Mouse (Mus musculus): Measurements from ENCODE around the gene Tfrc. TPM values are rescaled to one million over a fixed set of nuclear protein-coding genes. Genes with fewer than 3 reads are reported as not detected.

The Tfrc gene
- total and polyA plus RNA-seq, 3 experiments = 14.2 to 620 (median 507) TPM

DNA sequence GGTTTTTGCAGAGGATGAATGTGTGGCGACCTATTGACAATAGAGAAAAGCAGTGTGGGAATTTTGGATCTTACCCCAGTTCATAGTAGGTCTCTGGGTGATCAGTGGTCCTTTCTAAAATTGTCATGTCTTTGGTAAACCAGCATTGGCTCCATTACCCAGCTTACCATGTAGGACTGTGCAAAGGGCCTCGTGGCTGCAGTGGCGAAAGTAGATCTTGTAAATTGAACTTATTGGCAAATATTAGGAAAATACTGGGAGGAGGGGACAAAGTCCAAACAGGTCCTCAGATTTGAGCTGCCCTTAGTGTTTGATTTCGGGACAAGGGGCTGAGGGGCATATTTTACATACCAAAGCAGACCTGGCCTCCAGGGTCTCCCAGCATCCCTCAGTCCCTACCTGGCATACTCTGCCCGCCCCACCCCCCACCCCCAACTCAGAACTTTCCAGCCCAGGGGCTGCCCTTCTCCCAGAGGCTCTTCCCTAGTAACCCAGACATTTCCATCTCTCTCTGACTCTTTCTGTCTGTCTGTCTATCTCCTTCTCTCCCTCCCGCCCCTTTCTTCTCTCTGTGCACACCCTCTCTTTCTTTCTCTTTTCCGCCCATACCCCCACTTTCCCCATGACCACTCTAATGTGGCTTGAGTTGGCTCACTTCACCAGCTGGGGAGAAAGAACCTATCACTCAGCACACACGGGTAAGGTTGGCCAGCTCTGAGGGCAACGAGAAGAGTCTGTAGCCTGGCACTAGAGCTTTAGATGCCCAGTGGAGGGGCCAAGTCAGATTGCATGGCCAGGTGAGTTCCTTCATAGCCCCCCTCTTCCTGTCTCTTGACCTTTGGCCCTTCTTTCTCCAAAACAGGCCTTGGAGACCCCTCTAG is 58.2 kb downstream of the Tfrc start:
- DNase-seq (ENCODE audit: low spot score) (no peak), ATAC-seq (ENCODE audit: extremely low read depth, insufficient number of reproducible peaks, low FRiP score, poor library complexity, severe bottlenecking) (no peak)
- Histone ChIP-seq H3K27me3 (ENCODE audit: insufficient read depth, low read length) (no peaks in the 10 kb centered on the region), H3K4me3 (ENCODE audit: low read depth, low read length) (peak overlapping the region; percentile 61; the same call in 1 of the 2 replicates), H3K36me3 (replicated peaks) (peaks cover 76% of the 10 kb centered on the region), H3K4me1 (ENCODE audit: insufficient read depth, low read depth, low read length) (peaks cover 96% of the 10 kb centered on the region), H3K9me3 (replicated peaks) (no peaks in the 10 kb centered on the region)
- TF ChIP-seq GATA1 (IDR thresholded peaks at IDR 0.05; ENCODE audit: borderline replicate concordance, low read length) = no peak
- TF ChIP-seq TAL1 (conservative IDR thresholded peaks at IDR 0.05; ENCODE audit: low read depth, low read length) = no peak
- TF ChIP-seq GATA2 (IDR thresholded peaks at IDR 0.05; ENCODE audit: borderline replicate concordance, low read depth, low read length) = no peak
- no peak for TF ChIP-seq POLR2AphosphoS5 (IDR thresholded peaks at IDR 0.05; ENCODE audit: insufficient replicate concordance, low read depth, low read length)
- TF ChIP-seq CTCF (IDR thresholded peaks at IDR 0.05; ENCODE audit: low read depth, low read length) = no peak

GRCm38 (mm10) chr16:32667552-32667872 is 58.8 kb downstream of the Tfrc start:
- TF ChIP-seq GATA1 (IDR thresholded peaks at IDR 0.05; ENCODE audit: borderline replicate concordance, low read length) (no peak), TAL1 (conservative IDR thresholded peaks at IDR 0.05; ENCODE audit: low read depth, low read length) (no peak), POLR2AphosphoS5 (IDR thresholded peaks at IDR 0.05; ENCODE audit: insufficient replicate concordance, low read depth, low read length) (no peak), CTCF (IDR thresholded peaks at IDR 0.05; ENCODE audit: low read depth, low read length) (no peak)
- no peaks in the 10 kb centered on the region for H3K27me3 ChIP-seq (ENCODE audit: insufficient read depth, low read length)
- DNase-seq (ENCODE audit: low spot score) (no peak), ATAC-seq (ENCODE audit: extremely low read depth, insufficient number of reproducible peaks, low FRiP score, poor library complexity, severe bottlenecking) (no peak)
- H3K36me3 ChIP-seq (replicated peaks) = peaks cover 77% of the 10 kb centered on the region
- peaks cover 98% of the 10 kb centered on the region for H3K4me1 ChIP-seq (ENCODE audit: insufficient read depth, low read depth, low read length)
- peak overlapping the region; percentile 20; the same call in 1 of the 2 replicates for H3K4me3 ChIP-seq (ENCODE audit: low read depth, low read length)
- no peaks in the 10 kb centered on the region for H3K9me3 ChIP-seq (replicated peaks)

DNA sequence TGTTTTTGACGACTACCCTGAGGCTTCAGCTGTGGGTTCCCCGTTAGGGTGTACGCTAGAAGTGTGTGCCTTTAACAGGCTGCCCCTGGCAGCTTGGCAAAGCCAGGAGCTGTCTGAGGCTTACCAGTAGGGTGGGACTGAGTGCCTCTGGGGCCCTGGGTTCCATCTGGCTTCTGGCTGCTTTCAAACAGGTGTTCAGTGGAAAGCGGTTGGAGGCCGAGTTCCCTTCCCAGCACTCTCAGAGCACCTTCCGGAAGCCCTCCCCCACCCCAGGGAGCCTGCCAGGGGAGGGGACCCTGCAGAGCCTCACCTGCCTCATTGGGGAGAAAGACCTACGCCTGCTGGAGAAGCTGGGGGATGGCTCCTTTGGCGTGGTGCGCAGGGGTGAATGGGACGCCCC is 59.3 kb downstream of the Tfrc start:
- DNase-seq (ENCODE audit: low spot score) (no peak), ATAC-seq (ENCODE audit: extremely low read depth, insufficient number of reproducible peaks, low FRiP score, poor library complexity, severe bottlenecking) (no peak)
- Histone ChIP-seq H3K36me3 (replicated peaks) (peaks cover 79% of the 10 kb centered on the region), H3K9me3 (replicated peaks) (no peaks in the 10 kb centered on the region), H3K4me1 (ENCODE audit: insufficient read depth, low read depth, low read length) (peaks cover 99% of the 10 kb centered on the region), H3K27me3 (ENCODE audit: insufficient read depth, low read length) (no peaks in the 10 kb centered on the region), H3K4me3 (ENCODE audit: low read depth, low read length) (peak overlapping the region; percentile 20; the same call in 1 of the 2 replicates)
- no peak for TF ChIP-seq GATA1 (IDR thresholded peaks at IDR 0.05; ENCODE audit: borderline replicate concordance, low read length)
- TF ChIP-seq CTCF (IDR thresholded peaks at IDR 0.05; ENCODE audit: low read depth, low read length) = no peak
- no peak for TF ChIP-seq TAL1 (conservative IDR thresholded peaks at IDR 0.05; ENCODE audit: low read depth, low read length)
- no peak for TF ChIP-seq POLR2AphosphoS5 (IDR thresholded peaks at IDR 0.05; ENCODE audit: insufficient replicate concordance, low read depth, low read length)
- TF ChIP-seq GATA2 (IDR thresholded peaks at IDR 0.05; ENCODE audit: borderline replicate concordance, low read depth, low read length) = no peak

DNA sequence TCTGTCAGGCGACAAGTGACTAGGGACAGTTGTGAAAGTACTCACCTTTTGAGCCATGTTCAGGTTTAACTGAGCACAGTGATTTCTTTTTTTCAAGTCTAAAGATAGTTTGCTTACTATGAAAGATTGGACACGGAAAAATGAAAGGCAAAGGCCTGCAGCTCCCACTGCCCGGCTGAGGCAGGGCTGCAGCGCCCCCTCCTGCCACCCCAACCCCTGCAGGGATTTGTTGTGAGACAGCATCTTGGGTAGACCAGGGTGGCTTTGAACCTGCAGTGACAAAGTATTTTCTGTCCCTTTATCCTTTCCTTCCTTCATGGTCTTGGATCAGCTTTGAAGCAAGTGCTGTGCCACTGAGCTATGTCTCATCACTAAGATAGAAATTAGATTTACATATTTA is 59.8 kb downstream of the Tfrc start:
- H3K4me1 ChIP-seq (ENCODE audit: insufficient read depth, low read depth, low read length) = peaks cover 97% of the 10 kb centered on the region
- DNase-seq (ENCODE audit: low spot score) (peak; percentile 38), ATAC-seq (ENCODE audit: extremely low read depth, insufficient number of reproducible peaks, low FRiP score, poor library complexity, severe bottlenecking) (no peak)
- TF ChIP-seq CTCF (IDR thresholded peaks at IDR 0.05; ENCODE audit: low read depth, low read length) (no peak), GATA2 (IDR thresholded peaks at IDR 0.05; ENCODE audit: borderline replicate concordance, low read depth, low read length) (no peak), TAL1 (conservative IDR thresholded peaks at IDR 0.05; ENCODE audit: low read depth, low read length) (no peak), GATA1 (IDR thresholded peaks at IDR 0.05; ENCODE audit: borderline replicate concordance, low read length) (no peak), POLR2AphosphoS5 (IDR thresholded peaks at IDR 0.05; ENCODE audit: insufficient replicate concordance, low read depth, low read length) (no peak)
- H3K27me3 ChIP-seq (ENCODE audit: insufficient read depth, low read length) = no peaks in the 10 kb centered on the region
- no peaks in the 10 kb centered on the region for H3K9me3 ChIP-seq (replicated peaks)
- peak overlapping the region; percentile 20; the same call in 1 of the 2 replicates for H3K4me3 ChIP-seq (ENCODE audit: low read depth, low read length)
- H3K36me3 ChIP-seq (replicated peaks) = peaks cover 79% of the 10 kb centered on the region

DNA sequence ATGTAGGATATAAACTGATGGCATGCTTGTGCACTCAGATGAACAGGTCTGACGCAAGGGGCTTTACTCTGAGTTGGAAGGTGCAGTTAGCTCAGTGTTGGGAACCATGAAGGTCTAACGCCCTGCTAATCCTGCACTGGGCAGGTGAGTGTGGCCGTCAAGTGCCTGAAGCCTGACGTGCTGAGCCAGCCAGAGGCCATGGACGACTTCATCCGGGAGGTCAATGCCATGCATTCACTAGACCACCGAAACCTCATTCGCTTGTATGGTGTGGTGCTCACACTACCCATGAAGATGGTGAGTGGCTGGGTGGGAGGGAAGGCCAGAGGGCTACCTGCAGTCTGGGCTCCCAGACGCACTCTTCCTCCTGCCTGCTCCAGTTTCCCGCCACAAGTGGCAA is 60.5 kb downstream of the Tfrc start:
- H3K4me3 ChIP-seq (ENCODE audit: low read depth, low read length) = no peak overlapping the region
- ATAC-seq (ENCODE audit: extremely low read depth, insufficient number of reproducible peaks, low FRiP score, poor library complexity, severe bottlenecking) (no peak), DNase-seq (ENCODE audit: low spot score) (no peak)
- no peaks in the 10 kb centered on the region for H3K9me3 ChIP-seq (replicated peaks)
- H3K27me3 ChIP-seq (ENCODE audit: insufficient read depth, low read length) = no peaks in the 10 kb centered on the region
- peaks cover 79% of the 10 kb centered on the region for H3K36me3 ChIP-seq (replicated peaks)
- TF ChIP-seq TAL1 (conservative IDR thresholded peaks at IDR 0.05; ENCODE audit: low read depth, low read length) = no peak
- TF ChIP-seq CTCF (IDR thresholded peaks at IDR 0.05; ENCODE audit: low read depth, low read length) = no peak
- TF ChIP-seq POLR2AphosphoS5 (IDR thresholded peaks at IDR 0.05; ENCODE audit: insufficient replicate concordance, low read depth, low read length) = no peak
- no peak for TF ChIP-seq GATA2 (IDR thresholded peaks at IDR 0.05; ENCODE audit: borderline replicate concordance, low read depth, low read length)
- peaks cover 90% of the 10 kb centered on the region for H3K4me1 ChIP-seq (ENCODE audit: insufficient read depth, low read depth, low read length)

DNA sequence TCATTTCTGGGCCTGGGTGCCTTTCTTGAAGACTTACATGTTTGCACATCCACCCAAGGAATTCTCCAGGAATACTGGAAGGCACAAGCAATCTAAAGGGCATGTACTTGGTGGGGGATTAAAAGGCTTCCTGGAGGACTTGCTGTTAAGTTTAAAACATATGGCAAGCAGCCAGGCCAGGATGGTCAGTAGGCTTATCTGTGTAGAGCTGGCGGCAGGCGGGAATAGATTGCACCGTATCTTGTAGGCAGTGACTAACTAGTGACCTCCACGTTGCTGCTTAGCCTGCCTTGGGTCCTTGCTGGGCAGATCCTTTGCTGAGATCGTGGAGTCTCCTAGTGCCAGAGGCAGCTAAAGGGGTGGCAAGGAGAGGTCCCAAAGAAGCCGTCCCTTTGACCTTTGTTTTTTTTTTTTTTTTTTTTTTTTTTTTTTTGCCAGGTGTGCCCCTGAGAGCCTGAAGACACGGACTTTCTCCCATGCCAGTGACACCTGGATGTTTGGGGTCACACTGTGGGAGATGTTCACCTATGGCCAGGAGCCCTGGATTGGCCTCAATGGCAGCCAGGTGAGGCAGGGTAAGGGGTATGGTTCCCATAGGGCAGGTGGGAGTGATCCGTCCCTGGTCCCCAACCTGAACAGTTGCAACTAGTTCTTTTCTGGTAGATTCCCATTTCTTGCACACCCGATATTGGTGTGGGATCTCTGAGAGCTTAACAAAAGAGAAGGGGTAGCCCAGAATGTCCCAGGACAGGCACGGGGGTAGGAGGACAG is 61.8 kb downstream of the Tfrc start:
- DNase-seq (ENCODE audit: low spot score) (peak; percentile 41), ATAC-seq (ENCODE audit: extremely low read depth, insufficient number of reproducible peaks, low FRiP score, poor library complexity, severe bottlenecking) (no peak)
- TF ChIP-seq POLR2AphosphoS5 (IDR thresholded peaks at IDR 0.05; ENCODE audit: insufficient replicate concordance, low read depth, low read length) (no peak), CTCF (IDR thresholded peaks at IDR 0.05; ENCODE audit: low read depth, low read length) (no peak), GATA2 (IDR thresholded peaks at IDR 0.05; ENCODE audit: borderline replicate concordance, low read depth, low read length) (no peak), GATA1 (IDR thresholded peaks at IDR 0.05; ENCODE audit: borderline replicate concordance, low read length) (no peak), TAL1 (conservative IDR thresholded peaks at IDR 0.05; ENCODE audit: low read depth, low read length) (peak; percentile 59)
- no peaks in the 10 kb centered on the region for H3K27me3 ChIP-seq (ENCODE audit: insufficient read depth, low read length)
- H3K4me1 ChIP-seq (ENCODE audit: insufficient read depth, low read depth, low read length) = peaks cover 77% of the 10 kb centered on the region
- peaks cover 84% of the 10 kb centered on the region for H3K36me3 ChIP-seq (replicated peaks)
- peak overlapping the region; percentile 56; the same call in 1 of the 2 replicates for H3K4me3 ChIP-seq (ENCODE audit: low read depth, low read length)
- H3K9me3 ChIP-seq (replicated peaks) = no peaks in the 10 kb centered on the region
